Mouse (Mus musculus): ENCODE results near the gene Nckap5. TPM values are rescaled to one million over a fixed set of nuclear protein-coding genes. Genes with fewer than 3 reads are reported as not detected.

Nckap5 gene
- total and polyA plus RNA-seq, 2 experiments from 2014 or later = 9.3 to 10.2 TPM

- H3K4me2 ChIP-seq (ENCODE audit: low read depth) = no peak overlapping the region
- H3K9ac ChIP-seq = no peak overlapping the region
- no peaks in the 10 kb centered on the region for H3K27me3 ChIP-seq (ENCODE audit: insufficient read depth, low read length)
- peaks cover under 1% of the 10 kb centered on the region; the same call in 1 of the 2 replicates for H3K4me1 ChIP-seq (ENCODE audit: insufficient read depth)
- peak; percentile 65 for TF ChIP-seq CTCF (IDR thresholded peaks at IDR 0.05; ENCODE audit: low read depth)
- no peaks in the 10 kb centered on the region for H3K9me3 ChIP-seq (ENCODE audit: low read length)
- no peaks in the 10 kb centered on the region for H3K36me3 ChIP-seq (ENCODE audit: insufficient read depth)
- ATAC-seq (no peak), DNase-seq (peak; percentile 51)
- 89% methylated on average over 8 of the region's 8 CpGs for WGBS
- H3K27ac ChIP-seq (ENCODE audit: low read depth, low read length) = no peak overlapping the region
- no peak overlapping the region for H3K4me3 ChIP-seq (ENCODE audit: low read depth, low read length)
Observed at GRCm38 (mm10) chr1:126568520-126569197, 261.9 kb downstream of the Nckap5 start.

DNA sequence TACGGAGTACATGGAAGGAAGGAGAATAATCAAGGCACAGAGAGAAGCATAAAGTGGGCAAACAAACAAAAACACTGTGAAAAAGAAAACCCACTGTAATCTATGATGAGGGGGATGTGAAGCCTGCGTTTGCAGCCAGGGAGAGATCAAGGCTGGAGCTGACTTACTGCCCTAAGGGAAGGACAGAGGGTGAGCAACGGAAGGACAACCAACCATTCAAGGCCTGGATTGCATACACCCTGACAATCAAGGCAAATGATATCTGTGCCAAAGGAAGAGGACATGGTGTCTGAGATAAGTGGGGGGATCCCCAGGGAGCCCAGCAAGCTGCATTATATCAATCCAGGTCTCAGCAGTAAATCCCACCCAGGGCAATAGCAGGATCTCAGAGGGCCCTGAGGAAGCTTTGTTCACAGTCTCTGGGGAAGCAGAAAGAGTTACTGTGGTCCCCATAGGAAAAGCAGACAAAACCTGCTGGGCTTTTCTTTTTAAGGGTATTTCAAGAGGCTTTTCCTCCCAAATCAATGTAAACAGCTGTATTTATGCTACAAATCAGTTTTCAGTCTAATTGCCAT lies 265.4 kb downstream of the Nckap5 start:
- Histone ChIP-seq H3K9me3 (ENCODE audit: low read length) (no peaks in the 10 kb centered on the region), H3K4me1 (ENCODE audit: insufficient read depth) (no peaks in the 10 kb centered on the region), H3K27me3 (ENCODE audit: insufficient read depth, low read length) (no peaks in the 10 kb centered on the region), H3K4me3 (ENCODE audit: low read depth, low read length) (no peak overlapping the region), H3K36me3 (ENCODE audit: insufficient read depth) (no peaks in the 10 kb centered on the region), H3K9ac (no peak overlapping the region), H3K27ac (ENCODE audit: low read depth, low read length) (no peak overlapping the region), H3K4me2 (ENCODE audit: low read depth) (no peak overlapping the region)
- ATAC-seq (no peak), DNase-seq (no peak)
- WGBS = 52% methylated on average over 3 of the region's 3 CpGs
- no peak for TF ChIP-seq CTCF (IDR thresholded peaks at IDR 0.05; ENCODE audit: low read depth)

- Histone ChIP-seq H3K4me1 (ENCODE audit: insufficient read depth) (peaks cover 5% of the 10 kb centered on the region; the same call in 1 of the 2 replicates), H3K36me3 (ENCODE audit: insufficient read depth) (no peaks in the 10 kb centered on the region), H3K4me3 (ENCODE audit: low read depth, low read length) (no peak overlapping the region), H3K27ac (ENCODE audit: low read depth, low read length) (no peak overlapping the region), H3K9me3 (ENCODE audit: low read length) (no peaks in the 10 kb centered on the region), H3K4me2 (ENCODE audit: low read depth) (no peak overlapping the region), H3K27me3 (ENCODE audit: insufficient read depth, low read length) (no peaks in the 10 kb centered on the region), H3K9ac (no peak overlapping the region)
- no peak for ATAC-seq
- no peak for DNase-seq
- no peak for TF ChIP-seq CTCF (IDR thresholded peaks at IDR 0.05; ENCODE audit: low read depth)
- 61% methylated on average over 7 of the region's 7 CpGs for WGBS
Observed at GRCm38 (mm10) chr1:126560931-126561330, 269.7 kb downstream of the Nckap5 start.

DNA sequence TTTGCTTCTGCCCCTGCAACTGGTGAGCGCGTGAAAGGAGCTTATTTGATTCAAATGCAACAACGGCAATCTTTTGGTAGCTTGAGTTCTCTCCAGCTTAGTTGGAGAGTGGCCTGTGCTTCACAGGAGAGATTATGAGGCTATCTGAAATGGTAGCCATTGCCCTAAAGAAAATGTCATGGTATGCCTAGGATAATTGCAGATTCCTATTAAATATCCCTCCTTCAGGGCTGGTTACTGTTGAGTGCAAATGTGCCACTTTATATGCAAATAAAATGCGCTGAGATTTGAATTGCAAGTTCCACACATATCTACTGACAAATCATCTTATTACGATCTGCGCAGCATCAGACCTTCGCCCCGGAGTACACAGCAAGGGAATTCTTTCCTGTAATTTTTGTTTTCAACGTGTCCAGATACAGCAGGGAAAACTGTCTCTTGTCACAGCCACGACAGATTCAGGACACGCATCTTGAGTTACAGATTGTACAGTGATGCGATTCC lies 272.8 kb downstream of the Nckap5 start:
- H3K9ac ChIP-seq = no peak overlapping the region
- H3K4me2 ChIP-seq (ENCODE audit: low read depth) = peak overlapping the region; percentile 24
- peak; percentile 22 for DNase-seq
- WGBS = 34% methylated on average over 12 of the region's 12 CpGs
- no peak for TF ChIP-seq CTCF (IDR thresholded peaks at IDR 0.05; ENCODE audit: low read depth)
- H3K4me1 ChIP-seq (ENCODE audit: insufficient read depth) = peaks cover 5% of the 10 kb centered on the region; the same call in 1 of the 2 replicates
- no peak overlapping the region for H3K4me3 ChIP-seq (ENCODE audit: low read depth, low read length)
- H3K36me3 ChIP-seq (ENCODE audit: insufficient read depth) = no peaks in the 10 kb centered on the region
- ATAC-seq = peak; percentile 58; the same call in 1 of the 2 replicates
- no peaks in the 10 kb centered on the region for H3K27me3 ChIP-seq (ENCODE audit: insufficient read depth, low read length)
- H3K9me3 ChIP-seq (ENCODE audit: low read length) = no peaks in the 10 kb centered on the region
- no peak overlapping the region; the same call in 1 of the 2 replicates for H3K27ac ChIP-seq (ENCODE audit: low read depth, low read length)

- H3K4me3 ChIP-seq (ENCODE audit: low read depth, low read length) = no peak overlapping the region
- DNase-seq = no peak
Observed at GRCm38 (mm10) chr1:126547979-126548378, 282.6 kb downstream of the Nckap5 start.

GRCm38 (mm10) chr1:126544471-126544870 lies 286.1 kb downstream of the Nckap5 start:
- H3K9ac ChIP-seq = no peak overlapping the region

More at GRCm38 (mm10) chr1:126547979-126548378, 282.6 kb downstream of the Nckap5 start:
- Histone ChIP-seq H3K27ac (ENCODE audit: low read depth, low read length) (no peak overlapping the region), H3K9ac (no peak overlapping the region), H3K4me2 (ENCODE audit: low read depth) (no peak overlapping the region), H3K9me3 (ENCODE audit: low read length) (no peaks in the 10 kb centered on the region), H3K27me3 (ENCODE audit: insufficient read depth, low read length) (no peaks in the 10 kb centered on the region), H3K4me1 (ENCODE audit: insufficient read depth) (no peaks in the 10 kb centered on the region), H3K36me3 (ENCODE audit: insufficient read depth) (no peaks in the 10 kb centered on the region)
- ATAC-seq = no peak
- no peak for TF ChIP-seq CTCF (IDR thresholded peaks at IDR 0.05; ENCODE audit: low read depth)
- WGBS = 83% methylated on average over 7 of the region's 7 CpGs

DNA sequence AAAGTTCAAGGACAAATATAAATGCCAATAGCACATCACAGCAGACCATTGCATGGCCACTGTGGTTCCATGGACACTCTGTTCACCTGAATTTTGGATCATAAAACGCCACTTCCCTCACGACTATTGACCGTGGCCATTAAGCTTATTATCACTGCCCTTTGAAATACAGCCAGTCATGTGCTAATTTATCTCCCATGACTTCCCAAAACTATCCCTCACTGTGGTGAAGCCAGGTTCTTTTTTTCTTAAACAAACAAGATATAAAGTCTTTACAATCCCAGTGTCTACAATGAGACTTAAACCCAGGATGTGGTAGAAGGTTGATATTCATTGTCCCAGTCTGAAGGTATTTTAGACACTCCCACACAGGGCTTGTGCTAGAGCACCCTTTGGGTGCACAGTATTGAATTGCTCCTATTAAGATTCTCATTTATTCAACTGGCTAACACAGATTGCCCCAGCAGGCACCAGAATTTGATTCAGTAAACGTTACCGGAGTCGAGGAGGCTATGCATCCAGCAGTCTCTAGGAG lies 293.3 kb downstream of the Nckap5 start:
- no peaks in the 10 kb centered on the region for H3K4me1 ChIP-seq (ENCODE audit: insufficient read depth)

More at GRCm38 (mm10) chr1:126544471-126544870, 286.1 kb downstream of the Nckap5 start:
- no peaks in the 10 kb centered on the region for H3K9me3 ChIP-seq (ENCODE audit: low read length)
- ATAC-seq (no peak), DNase-seq (no peak)
- no peak overlapping the region for H3K4me2 ChIP-seq (ENCODE audit: low read depth)
- H3K4me3 ChIP-seq (ENCODE audit: low read depth, low read length) = no peak overlapping the region
- WGBS = 73% methylated on average over 4 of the region's 4 CpGs
- H3K36me3 ChIP-seq (ENCODE audit: insufficient read depth) = no peaks in the 10 kb centered on the region
- no peak overlapping the region for H3K27ac ChIP-seq (ENCODE audit: low read depth, low read length)
- H3K4me1 ChIP-seq (ENCODE audit: insufficient read depth) = no peaks in the 10 kb centered on the region
- TF ChIP-seq CTCF (IDR thresholded peaks at IDR 0.05; ENCODE audit: low read depth) = no peak
- no peaks in the 10 kb centered on the region for H3K27me3 ChIP-seq (ENCODE audit: insufficient read depth, low read length)

More for the DNA sequence above, 293.3 kb downstream of the Nckap5 start:
- Histone ChIP-seq H3K27ac (ENCODE audit: low read depth, low read length) (no peak overlapping the region), H3K36me3 (ENCODE audit: insufficient read depth) (no peaks in the 10 kb centered on the region), H3K27me3 (ENCODE audit: insufficient read depth, low read length) (no peaks in the 10 kb centered on the region), H3K9me3 (ENCODE audit: low read length) (no peaks in the 10 kb centered on the region), H3K4me2 (ENCODE audit: low read depth) (no peak overlapping the region), H3K9ac (no peak overlapping the region), H3K4me3 (ENCODE audit: low read depth, low read length) (no peak overlapping the region)
- 85% methylated on average over 6 of the region's 6 CpGs for WGBS
- TF ChIP-seq CTCF (IDR thresholded peaks at IDR 0.05; ENCODE audit: low read depth) = no peak
- DNase-seq = no peak
- ATAC-seq = no peak

Measured in forebrain, postnatal 0 days (tissue).